Mouse (Mus musculus): ENCODE results near the gene Fam71b. TPM values are rescaled to one million over a fixed set of nuclear protein-coding genes. Genes with fewer than 3 reads are reported as not detected.

Fam71b gene
- polyA plus RNA-seq, 1 experiment from 2014 or later, result not detected

GRCm38 (mm10) chr11:46437459-46438000, 41.2 kb downstream of the Fam71b start:
- no peaks in the 10 kb centered on the region for H3K9me3 ChIP-seq (ENCODE audit: control insufficient read depth, low read length)
- 1% methylated on average over 23 of the region's 23 CpGs for WGBS
- peak overlapping the region; percentile 90 for H3K4me3 ChIP-seq (replicated peaks; ENCODE audit: low read length)
- no peaks in the 10 kb centered on the region for H3K27me3 ChIP-seq (replicated peaks; ENCODE audit: control insufficient read depth, insufficient read depth, low read length)
- peaks cover 11% of the 10 kb centered on the region for H3K4me1 ChIP-seq (replicated peaks; ENCODE audit: control insufficient read depth, insufficient read depth, low read length)
- peak overlapping the region; percentile 91 for H3K4me2 ChIP-seq (ENCODE audit: low read length)
- peaks cover 5% of the 10 kb centered on the region for H3K36me3 ChIP-seq (ENCODE audit: control insufficient read depth, insufficient read depth)
- H3K9ac ChIP-seq (replicated peaks; ENCODE audit: low read depth, low read length), result peak overlapping the region; percentile 86
- no peak overlapping the region for H3K27ac ChIP-seq (ENCODE audit: low read length)
- ATAC-seq, result no peak

GRCm38 (mm10) chr11:46439005-46439543, 42.7 kb downstream of the Fam71b start:
- Histone ChIP-seq H3K36me3 (ENCODE audit: control insufficient read depth, insufficient read depth) (peaks cover 5% of the 10 kb centered on the region), H3K27ac (ENCODE audit: low read length) (no peak overlapping the region), H3K9me3 (ENCODE audit: control insufficient read depth, low read length) (no peaks in the 10 kb centered on the region), H3K4me2 (ENCODE audit: low read length) (no peak overlapping the region), H3K27me3 (replicated peaks; ENCODE audit: control insufficient read depth, insufficient read depth, low read length) (no peaks in the 10 kb centered on the region), H3K9ac (replicated peaks; ENCODE audit: low read depth, low read length) (no peak overlapping the region), H3K4me1 (replicated peaks; ENCODE audit: control insufficient read depth, insufficient read depth, low read length) (peaks cover 11% of the 10 kb centered on the region), H3K4me3 (replicated peaks; ENCODE audit: low read length) (no peak overlapping the region)
- 94% methylated on average over 5 of the region's 5 CpGs for whole genome bisulfite sequencing
- ATAC-seq, result no peak

- Histone ChIP-seq H3K4me1 (replicated peaks; ENCODE audit: control insufficient read depth, insufficient read depth, low read length) (peaks cover 8% of the 10 kb centered on the region), H3K27ac (ENCODE audit: low read length) (no peak overlapping the region), H3K9me3 (ENCODE audit: control insufficient read depth, low read length) (no peaks in the 10 kb centered on the region), H3K9ac (replicated peaks; ENCODE audit: low read depth, low read length) (no peak overlapping the region), H3K4me3 (replicated peaks; ENCODE audit: low read length) (no peak overlapping the region), H3K27me3 (replicated peaks; ENCODE audit: control insufficient read depth, insufficient read depth, low read length) (no peaks in the 10 kb centered on the region), H3K36me3 (ENCODE audit: control insufficient read depth, insufficient read depth) (peaks cover 5% of the 10 kb centered on the region), H3K4me2 (ENCODE audit: low read length) (no peak overlapping the region)
- 98% methylated on average over 1 of the region's 1 CpGs for WGBS
- ATAC-seq, result no peak
Observed at GRCm38 (mm10) chr11:46441774-46442173, 45.4 kb downstream of the Fam71b start.

- peaks cover 4% of the 10 kb centered on the region; the same call in 1 of the 2 replicates for H3K4me1 ChIP-seq (replicated peaks; ENCODE audit: control insufficient read depth, insufficient read depth, low read length)
- H3K9me3 ChIP-seq (ENCODE audit: control insufficient read depth, low read length), result no peaks in the 10 kb centered on the region
- no peak overlapping the region for H3K27ac ChIP-seq (ENCODE audit: low read length)
- no peaks in the 10 kb centered on the region for H3K27me3 ChIP-seq (replicated peaks; ENCODE audit: control insufficient read depth, insufficient read depth, low read length)
- no peak overlapping the region for H3K9ac ChIP-seq (replicated peaks; ENCODE audit: low read depth, low read length)
- 98% methylated on average over 1 of the region's 1 CpGs for WGBS
- H3K4me2 ChIP-seq (ENCODE audit: low read length), result no peak overlapping the region
- H3K4me3 ChIP-seq (replicated peaks; ENCODE audit: low read length), result no peak overlapping the region
- ATAC-seq, result no peak
- H3K36me3 ChIP-seq (ENCODE audit: control insufficient read depth, insufficient read depth), result peaks cover 5% of the 10 kb centered on the region
Observed at GRCm38 (mm10) chr11:46443152-46443551, 46.8 kb downstream of the Fam71b start.

DNA sequence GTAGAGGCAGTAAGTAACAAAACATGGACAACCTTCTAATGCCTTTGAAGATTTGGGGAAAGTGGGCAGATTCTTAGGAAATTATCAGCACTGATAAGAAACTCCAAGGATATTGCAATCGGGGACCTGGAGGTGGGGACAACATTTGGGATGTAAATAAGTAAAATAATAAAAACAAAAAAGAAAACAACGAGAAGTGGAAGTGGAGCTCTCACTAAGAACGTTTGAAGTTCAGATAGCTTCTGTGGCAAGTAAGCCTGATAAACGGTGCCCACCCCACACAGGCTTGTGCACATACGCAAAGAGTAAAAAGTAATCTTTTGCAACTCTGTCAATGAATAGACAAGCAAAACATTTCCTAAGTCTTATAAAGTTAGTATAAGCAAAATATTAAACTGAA, 47.6 kb downstream of the Fam71b start:
- WGBS, result 92% methylated on average over 5 of the region's 5 CpGs
- ATAC-seq, result no peak
- H3K4me3 ChIP-seq (replicated peaks; ENCODE audit: low read length), result no peak overlapping the region
- H3K4me1 ChIP-seq (replicated peaks; ENCODE audit: control insufficient read depth, insufficient read depth, low read length), result no peaks in the 10 kb centered on the region
- H3K36me3 ChIP-seq (ENCODE audit: control insufficient read depth, insufficient read depth), result peaks cover 5% of the 10 kb centered on the region
- no peak overlapping the region for H3K9ac ChIP-seq (replicated peaks; ENCODE audit: low read depth, low read length)
- H3K9me3 ChIP-seq (ENCODE audit: control insufficient read depth, low read length), result no peaks in the 10 kb centered on the region
- no peak overlapping the region for H3K4me2 ChIP-seq (ENCODE audit: low read length)
- H3K27ac ChIP-seq (ENCODE audit: low read length), result no peak overlapping the region
- no peaks in the 10 kb centered on the region for H3K27me3 ChIP-seq (replicated peaks; ENCODE audit: control insufficient read depth, insufficient read depth, low read length)

DNA sequence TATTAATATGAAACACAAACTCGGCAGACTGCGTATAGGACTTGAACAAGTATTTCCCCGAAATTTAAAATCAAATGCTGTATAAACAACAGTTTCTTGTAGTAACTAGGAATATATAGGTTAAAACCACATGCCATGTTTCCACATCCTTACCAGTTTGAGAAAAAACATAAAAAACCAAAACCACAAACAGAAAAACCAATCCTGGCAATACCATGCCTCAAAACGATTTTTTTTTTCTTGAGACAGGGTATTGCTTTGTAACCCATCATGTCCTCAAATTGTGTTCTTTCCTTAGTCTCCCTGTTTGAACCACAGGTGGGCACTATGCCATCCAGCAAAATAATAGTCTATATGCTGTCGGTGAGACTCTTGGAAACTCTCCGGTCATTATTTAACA, 49.8 kb downstream of the Fam71b start:
- Histone ChIP-seq H3K4me2 (ENCODE audit: low read length) (no peak overlapping the region), H3K9me3 (ENCODE audit: control insufficient read depth, low read length) (no peaks in the 10 kb centered on the region), H3K4me1 (replicated peaks; ENCODE audit: control insufficient read depth, insufficient read depth, low read length) (no peaks in the 10 kb centered on the region), H3K4me3 (replicated peaks; ENCODE audit: low read length) (no peak overlapping the region), H3K27me3 (replicated peaks; ENCODE audit: control insufficient read depth, insufficient read depth, low read length) (no peaks in the 10 kb centered on the region), H3K9ac (replicated peaks; ENCODE audit: low read depth, low read length) (no peak overlapping the region), H3K27ac (ENCODE audit: low read length) (no peak overlapping the region), H3K36me3 (ENCODE audit: control insufficient read depth, insufficient read depth) (peaks cover 3% of the 10 kb centered on the region; the same call in 1 of the 2 replicates)
- WGBS, result 93% methylated on average over 6 of the region's 6 CpGs
- no peak for ATAC-seq

DNA sequence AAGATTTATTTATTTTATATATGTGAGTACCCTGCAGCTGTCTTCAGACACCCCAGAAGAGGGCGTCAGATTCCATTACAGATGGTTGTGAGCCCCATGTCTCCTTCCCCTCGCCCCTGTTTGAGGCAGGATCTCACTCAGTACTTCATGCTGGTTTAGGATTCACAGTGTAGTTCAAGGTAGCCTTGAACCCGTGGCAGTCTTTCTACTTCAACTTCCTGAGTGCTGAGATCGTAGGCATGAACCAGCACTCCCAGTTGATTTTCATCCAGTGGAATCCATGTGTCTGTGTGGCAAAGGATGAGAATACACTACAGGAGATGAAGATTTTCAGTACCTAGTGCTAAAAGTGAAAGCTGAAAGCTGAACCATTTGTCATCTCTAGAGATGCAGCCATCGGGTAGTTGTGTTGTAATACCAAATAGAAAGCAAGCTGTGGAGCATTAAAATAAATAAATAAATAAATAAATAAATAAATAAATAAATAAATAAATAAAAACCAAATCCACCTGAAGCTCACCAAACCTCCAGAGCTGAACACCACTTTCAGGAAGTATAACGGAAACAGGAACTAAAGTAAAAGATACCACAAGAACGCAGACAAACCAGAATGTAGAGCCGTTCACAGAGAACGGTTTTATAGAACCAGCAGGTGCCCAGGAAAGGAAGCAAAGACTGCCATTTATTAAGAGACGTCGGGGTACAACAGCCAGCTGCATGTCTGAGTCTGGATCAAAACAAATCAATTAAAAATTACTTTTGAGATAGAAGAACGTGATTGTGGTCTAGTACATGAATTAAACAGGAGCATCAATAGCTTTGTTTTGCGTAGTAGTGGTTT, 51.5 kb downstream of the Fam71b start:
- H3K9me3 ChIP-seq (ENCODE audit: control insufficient read depth, low read length), result no peaks in the 10 kb centered on the region
- ATAC-seq, result no peak
- H3K27me3 ChIP-seq (replicated peaks; ENCODE audit: control insufficient read depth, insufficient read depth, low read length), result no peaks in the 10 kb centered on the region
- H3K4me3 ChIP-seq (replicated peaks; ENCODE audit: low read length), result no peak overlapping the region
- no peaks in the 10 kb centered on the region for H3K36me3 ChIP-seq (ENCODE audit: control insufficient read depth, insufficient read depth)
- no peaks in the 10 kb centered on the region for H3K4me1 ChIP-seq (replicated peaks; ENCODE audit: control insufficient read depth, insufficient read depth, low read length)
- 72% methylated on average over 13 of the region's 13 CpGs for WGBS
- H3K9ac ChIP-seq (replicated peaks; ENCODE audit: low read depth, low read length), result no peak overlapping the region
- H3K27ac ChIP-seq (ENCODE audit: low read length), result no peak overlapping the region
- H3K4me2 ChIP-seq (ENCODE audit: low read length), result no peak overlapping the region

- H3K36me3 ChIP-seq (ENCODE audit: control insufficient read depth, insufficient read depth), result no peaks in the 10 kb centered on the region
- H3K4me2 ChIP-seq (ENCODE audit: low read length), result no peak overlapping the region
- WGBS, result 81% methylated on average over 11 of the region's 11 CpGs
- no peak for ATAC-seq
- no peak overlapping the region for H3K4me3 ChIP-seq (replicated peaks; ENCODE audit: low read length)
- H3K9ac ChIP-seq (replicated peaks; ENCODE audit: low read depth, low read length), result no peak overlapping the region
- no peaks in the 10 kb centered on the region for H3K4me1 ChIP-seq (replicated peaks; ENCODE audit: control insufficient read depth, insufficient read depth, low read length)
- no peak overlapping the region for H3K27ac ChIP-seq (ENCODE audit: low read length)
- H3K27me3 ChIP-seq (replicated peaks; ENCODE audit: control insufficient read depth, insufficient read depth, low read length), result no peaks in the 10 kb centered on the region
- H3K9me3 ChIP-seq (ENCODE audit: control insufficient read depth, low read length), result no peaks in the 10 kb centered on the region
Observed at GRCm38 (mm10) chr11:46449461-46450080, 53.2 kb downstream of the Fam71b start.

- WGBS, result 83% methylated on average over 6 of the region's 6 CpGs
- Histone ChIP-seq H3K27me3 (replicated peaks; ENCODE audit: control insufficient read depth, insufficient read depth, low read length) (no peaks in the 10 kb centered on the region), H3K4me3 (replicated peaks; ENCODE audit: low read length) (no peak within 1 kb of the TSS), H3K9me3 (ENCODE audit: control insufficient read depth, low read length) (no peaks in the 10 kb centered on the region), H3K36me3 (ENCODE audit: control insufficient read depth, insufficient read depth) (no peaks in the 10 kb centered on the region), H3K27ac (ENCODE audit: low read length) (no peak within 1 kb of the TSS), H3K9ac (replicated peaks; ENCODE audit: low read depth, low read length) (no peak within 1 kb of the TSS), H3K4me1 (replicated peaks; ENCODE audit: control insufficient read depth, insufficient read depth, low read length) (no peaks in the 10 kb centered on the region), H3K4me2 (ENCODE audit: low read length) (no peak within 1 kb of the TSS)
- no peak for ATAC-seq
Observed at GRCm38 (mm10) chr11:46454453-46455045, 58.2 kb downstream of the Fam71b start, which contains the start of gene Havcr2. Havcr2 (plus strand) TSS chr11:46454935.

Measured in forebrain, embryonic 16.5 days (tissue).